Mouse (Mus musculus) myocyte (in vitro differentiated cells): ENCODE measurements around the gene Adamtsl5.

Source experiments
- CEBPB ChIP-seq: IDR thresholded peaks from 2 replicates; pipeline ENCODE4 v1.6.1; 2011; ENCODE audit warnings: mild to moderate bottlenecking, moderate library complexity; ENCODE audit not compliant: poor library complexity, insufficient read depth, severe bottlenecking
- MAX ChIP-seq: IDR thresholded peaks from one replicate; pipeline ENCODE4 v1.6.1; 2011; ENCODE audit warnings: low read depth, mild to moderate bottlenecking, control low read depth
- MYOD1 ChIP-seq, 3 experiments: IDR thresholded peaks; one replicate each; pipeline ENCODE4 v1.6.1; 2011; ENCODE audit warnings: control low read depth in 2 of 3, low read depth in 2 of 3, mild to moderate bottlenecking in 2 of 3, moderate library complexity in 1 of 3; ENCODE audit not compliant: insufficient read length in 2 of 3, control insufficient read depth in 1 of 3
- MYOG ChIP-seq, 3 experiments: IDR thresholded peaks; one replicate each; pipeline ENCODE4 v1.6.1; 2011; ENCODE audit warnings: control low read depth in 2 of 3, low read depth in 2 of 3, mild to moderate bottlenecking in 2 of 3; ENCODE audit not compliant: insufficient read length in 2 of 3, control insufficient read depth in 1 of 3, insufficient read depth in 1 of 3
- POLR2A ChIP-seq: IDR thresholded peaks from one replicate; pipeline ENCODE4 v1.6.1; 2011; ENCODE audit warnings: low read depth, mild to moderate bottlenecking, control low read depth, moderate library complexity; ENCODE audit not compliant: insufficient read length
- POLR2AphosphoS2 ChIP-seq: IDR thresholded peaks from one replicate; pipeline ENCODE4 v1.6.1; 2011; ENCODE audit warnings: low read depth, control low read depth; ENCODE audit not compliant: insufficient read length
- REST ChIP-seq: IDR thresholded peaks from one replicate; pipeline ENCODE4 v1.6.1; 2011; ENCODE audit warnings: mild to moderate bottlenecking, control low read depth, moderate library complexity; ENCODE audit not compliant: insufficient read depth, insufficient read length
- SRF ChIP-seq: IDR thresholded peaks from one replicate; pipeline ENCODE4 v1.6.1; 2011; ENCODE audit warnings: low read depth; ENCODE audit not compliant: control insufficient read depth, insufficient read length
- TCF12 ChIP-seq: IDR thresholded peaks from one replicate; pipeline ENCODE4 v1.6.1; 2011; ENCODE audit warnings: mild to moderate bottlenecking, control low read depth; ENCODE audit not compliant: poor library complexity, insufficient read depth, severe bottlenecking
- TCF3 ChIP-seq: IDR thresholded peaks from one replicate; pipeline ENCODE4 v1.6.1; 2011; ENCODE audit warnings: low read depth, control low read depth; ENCODE audit not compliant: insufficient read length

- no peak for TF ChIP-seq CEBPB
- no peak for TF ChIP-seq POLR2A
- TF ChIP-seq MYOD1 (IDR thresholded peaks at IDR 0.05; ENCODE audit: control insufficient read depth in 1 of 3, insufficient read length in 2 of 3, low read depth in 2 of 3): no peak
- TF ChIP-seq TCF3: no peak
- TF ChIP-seq TCF12: no peak
- TF ChIP-seq SRF: no peak
- no peak for TF ChIP-seq MAX
- TF ChIP-seq REST: no peak
- TF ChIP-seq POLR2AphosphoS2: peak; percentile 15
- TF ChIP-seq MYOG (IDR thresholded peaks at IDR 0.05; ENCODE audit: control insufficient read depth in 1 of 3, insufficient read depth in 1 of 3, insufficient read length in 2 of 3, low read depth in 2 of 3): no peak
These were observed 4.8 kb downstream of the Adamtsl5 start for GRCm38 (mm10) chr10:80343425-80343895.
